Comparison of ENCODE assay signal across 21 mouse cellular contexts in genomic region chr4:132971601-132972000, GRCm38 (mm10). TPM values are rescaled to one million over a fixed set of nuclear protein-coding genes. Genes with fewer than 3 reads are reported as not detected.
DNase-seq lines count a peak whose midpoint lies in the region; ATAC-seq and TF ChIP-seq lines count a peak whose summit lies in the region.
"Had no signal": no experiment of that assay in that cellular context is flagged by ENCODE, and none has a peak within 500 bp of the region (broad histone marks: within the 10 kb centered on the region; RNA-seq: fewer than 3 reads in every experiment).

No protein-coding gene starts in this region.

- no peak for DNase-seq in hindbrain, embryonic 10.5 days (ENCODE audit: low spot score)
- DNase-seq in hindbrain, embryonic 14.5 days (ENCODE audit: low spot score), result no peak
- DNase-seq in 3T3-L1 (ENCODE audit: low read depth, low spot score) (peak; percentile 78), CH12.LX (ENCODE audit: extremely low read depth) (no peak)
- DNase-seq in right cerebral cortex, postnatal 25 days, result no peak
- DNase-seq in embryonic facial prominence, embryonic 10.5 days (ENCODE audit: low spot score), result no peak
- no peak for DNase-seq in cerebellum, adult 11 months
- DNase-seq: cerebellum, adult 18-20 months; gastrocnemius, postnatal 10 days; heart, adult 2 months; heart, postnatal 10 days; kidney, adult 8-10 months; kidney, postnatal 25 days; right cerebral cortex, postnatal 14 days had no signal

- H3K4me1 ChIP-seq in hindbrain, embryonic 10.5 days (replicated peaks), result peaks cover 51% of the 10 kb centered on the region
- H3K4me1 ChIP-seq in hindbrain, embryonic 14.5 days (replicated peaks; ENCODE audit: control insufficient read depth, insufficient read depth, low read length), result peaks cover 22% of the 10 kb centered on the region
- peaks cover 22 to 58% of the 10 kb centered on the region in 2 experiments for H3K4me1 ChIP-seq in CH12.LX (ENCODE audit: control insufficient read depth in 1 of 2, insufficient read depth in 2 of 2)
- H3K4me1 ChIP-seq in brown adipose tissue, adult 24 weeks (ENCODE audit: control insufficient read depth, insufficient read depth, insufficient read length, low read length), result peaks cover 27% of the 10 kb centered on the region
- H3K4me1 ChIP-seq in embryonic facial prominence, embryonic 10.5 days, result peaks cover 38% of the 10 kb centered on the region

- TF ChIP-seq POLR2A in CH12.LX (IDR thresholded peaks at IDR 0.05; ENCODE audit: low read depth, low read length), result no peak

- no peak overlapping the region for H3K4me3 ChIP-seq in hindbrain, embryonic 10.5 days
- H3K4me3 ChIP-seq in hindbrain, embryonic 14.5 days (replicated peaks; ENCODE audit: low read length), result no peak overlapping the region
- no peak overlapping the region for H3K4me3 ChIP-seq in CH12.LX (replicated peaks in 1 of 3; ENCODE audit: low read depth in 2 of 3, low read length in 2 of 3, poor library complexity in 1 of 3)
- H3K4me3 ChIP-seq in brown adipose tissue, adult 24 weeks (ENCODE audit: insufficient read depth, low read depth, low read length), result no peak overlapping the region
- no peak overlapping the region for H3K4me3 ChIP-seq in embryonic facial prominence, embryonic 10.5 days
- H3K4me3 ChIP-seq: forebrain, embryonic 13.5 days; heart, adult 2 months; hindbrain, embryonic 12.5 days; limb, embryonic 15.5 days; liver, embryonic 15.5 days; midbrain, embryonic 15.5 days had no signal

- no peak overlapping the region for H3K9ac ChIP-seq in hindbrain, embryonic 14.5 days
- no peak overlapping the region for H3K9ac ChIP-seq in CH12.LX (ENCODE audit: insufficient read depth, low read depth)
- H3K9ac ChIP-seq: forebrain, embryonic 13.5 days; hindbrain, embryonic 12.5 days; limb, embryonic 15.5 days; liver, embryonic 15.5 days; midbrain, embryonic 15.5 days had no signal

- H3K27me3 ChIP-seq in hindbrain, embryonic 10.5 days (ENCODE audit: insufficient read depth, poor library complexity, severe bottlenecking), result peaks cover 54% of the 10 kb centered on the region
- H3K27me3 ChIP-seq in hindbrain, embryonic 14.5 days (ENCODE audit: control insufficient read depth, insufficient read depth, low read length), result peaks cover 29% of the 10 kb centered on the region
- H3K27me3 ChIP-seq in CH12.LX (replicated peaks), result no peaks in the 10 kb centered on the region
- H3K27me3 ChIP-seq in embryonic facial prominence, embryonic 10.5 days (replicated peaks; ENCODE audit: low read depth, poor library complexity, severe bottlenecking), result peaks cover 53% of the 10 kb centered on the region

- WGBS in hindbrain, embryonic 10.5 days, result 75% methylated on average over 6 of the region's 6 CpGs
- 76% methylated on average over 6 of the region's 6 CpGs for WGBS in hindbrain, embryonic 14.5 days
- 75% methylated on average over 6 of the region's 6 CpGs for WGBS in embryonic facial prominence, embryonic 10.5 days

- TF ChIP-seq RAD21 in CH12.LX (IDR thresholded peaks at IDR 0.05; ENCODE audit: low read depth, low read length), result no peak

- no peaks in the 10 kb centered on the region for H3K36me3 ChIP-seq in hindbrain, embryonic 10.5 days
- no peaks in the 10 kb centered on the region for H3K36me3 ChIP-seq in hindbrain, embryonic 14.5 days (replicated peaks; ENCODE audit: control insufficient read depth, insufficient read depth)
- no peaks in the 10 kb centered on the region for H3K36me3 ChIP-seq in CH12.LX (replicated peaks in 1 of 2; ENCODE audit: control insufficient read depth in 1 of 2, insufficient read depth in 1 of 2, low read length in 1 of 2)
- no peaks in the 10 kb centered on the region for H3K36me3 ChIP-seq in embryonic facial prominence, embryonic 10.5 days (replicated peaks)
- H3K36me3 ChIP-seq: hindbrain, embryonic 12.5 days; limb, embryonic 15.5 days; liver, embryonic 15.5 days; midbrain, embryonic 15.5 days had no signal

- TF ChIP-seq CTCF in CH12.LX (conservative IDR thresholded peaks at IDR 0.05 in 1 of 2, IDR thresholded peaks at IDR 0.05 in 1 of 2; ENCODE audit: low read depth in 2 of 2, low read length in 2 of 2), result no peak

- no peak overlapping the region for H3K4me2 ChIP-seq in hindbrain, embryonic 14.5 days (replicated peaks)
- no peak overlapping the region for H3K4me2 ChIP-seq in CH12.LX (ENCODE audit: insufficient read depth, low read depth, poor library complexity, severe bottlenecking)
- H3K4me2 ChIP-seq: forebrain, embryonic 13.5 days; hindbrain, embryonic 12.5 days; limb, embryonic 15.5 days; liver, embryonic 15.5 days; midbrain, embryonic 15.5 days had no signal

- no peak for TF ChIP-seq EP300 in CH12.LX (IDR thresholded peaks at IDR 0.05; ENCODE audit: low read length)

- dilution Hi-C loops in CH12.LX (cut with MboI; ENCODE audit: extremely low pct_ligation_motif_present, extremely low pct_unique_long_range_greater_than_20kb, low sequenced_read_pairs), result no loop called here

- no peak for ATAC-seq in hindbrain, embryonic 14.5 days (ENCODE audit: low FRiP score)
- ATAC-seq: forebrain, embryonic 13.5 days; midbrain, embryonic 15.5 days had no signal

- no peaks in the 10 kb centered on the region for H3K79me2 ChIP-seq in CH12.LX (replicated peaks; ENCODE audit: control insufficient read depth, extremely low read depth, insufficient read depth, poor library complexity, severe bottlenecking)

- in situ Hi-C loops in CH12.LX (cut with MboI; ENCODE audit: low pct_ligation_motif_present, low pct_unique_long_range_greater_than_20kb, low sequenced_read_pairs), result no loop called here

- H3K27ac ChIP-seq in hindbrain, embryonic 10.5 days, result 0 out of 2 replicates have a peak overlapping the region, but pooled peaks have one; percentile 67
- H3K27ac ChIP-seq in hindbrain, embryonic 14.5 days, result no peak overlapping the region
- no peak overlapping the region for H3K27ac ChIP-seq in CH12.LX (ENCODE audit: insufficient read depth, low read depth)
- peak overlapping the region; percentile 14; the same call in 1 of the 2 replicates for H3K27ac ChIP-seq in brown adipose tissue, adult 24 weeks (replicated peaks; ENCODE audit: low read depth, low read length)
- no peak overlapping the region for H3K27ac ChIP-seq in embryonic facial prominence, embryonic 10.5 days (replicated peaks)
- H3K27ac ChIP-seq: forebrain, embryonic 13.5 days; heart, adult 2 months; hindbrain, embryonic 12.5 days; limb, embryonic 15.5 days; liver, embryonic 15.5 days; midbrain, embryonic 15.5 days had no signal

- H3K9me3 ChIP-seq in hindbrain, embryonic 10.5 days, result no peaks in the 10 kb centered on the region
- no peaks in the 10 kb centered on the region for H3K9me3 ChIP-seq in hindbrain, embryonic 14.5 days (ENCODE audit: control insufficient read depth, low read length)
- no peaks in the 10 kb centered on the region for H3K9me3 ChIP-seq in CH12.LX (replicated peaks; ENCODE audit: low read length)
- no peaks in the 10 kb centered on the region for H3K9me3 ChIP-seq in embryonic facial prominence, embryonic 10.5 days
- H3K9me3 ChIP-seq: forebrain, embryonic 13.5 days; hindbrain, embryonic 12.5 days; limb, embryonic 15.5 days; liver, embryonic 15.5 days; midbrain, embryonic 15.5 days had no signal

TF ChIP-seq in CH12.LX, 34 proteins besides CTCF, POLR2A, EP300 and RAD21:
- 0 out of 2 replicates have a peak, but pooled peaks have one; percentile 5 for TF ChIP-seq IRF4 (IDR thresholded peaks at IDR 0.05; ENCODE audit: low read depth, low read length)
- no peak for TF ChIP-seq NELFE (IDR thresholded peaks at IDR 0.05; ENCODE audit: low read depth, low read length)

RNA-seq across cellular contexts. Expression of gene Fgr, which starts 2.3 kb away (rescaled TPM):
- 0.14 TPM in 1 of 2 replicates, not detected in the other for polyA plus RNA-seq in hindbrain, embryonic 10.5 days (2016; fragmentation: Nextera tagmentation; extraction: Ambion mirVana)
- polyA plus RNA-seq in hindbrain, embryonic 14.5 days (2014; fragmentation: Nextera tagmentation; extraction: Ambion mirVana), result 0.14 and 0.17 TPM in 2 replicates
- total RNA-seq in CH12.LX (2012; rRNA removed) (0.04 TPM in 2 replicates), CH12.LX (2014; rRNA removed) (0.13 and 0.23 TPM in 2 replicates)
- polyA plus RNA-seq in CH12.LX (2012; ENCODE audit: insufficient read length, low read depth), result 0.24 and 0.70 TPM in 2 replicates
- polyA plus RNA-seq in brown adipose tissue, adult 24 weeks (2012; ENCODE audit: insufficient read depth, insufficient read length, missing spikeins), result 0.55 TPM in 1 of 2 replicates, not detected in the other
- polyA plus RNA-seq in embryonic facial prominence, embryonic 10.5 days (2016; fragmentation: Nextera tagmentation; extraction: Ambion mirVana), result 0.16 and 0.21 TPM in 2 replicates
- total RNA-seq: MEL had no signal
- polyA plus RNA-seq: forebrain, embryonic 13.5 days had no signal

RNA-seq across cellular contexts. Expression of gene Ahdc1, which starts 39.5 kb away (rescaled TPM):
- 9.0 and 9.7 TPM in 2 replicates for polyA plus RNA-seq in hindbrain, embryonic 10.5 days (2016; fragmentation: Nextera tagmentation; extraction: Ambion mirVana)
- 12.9 and 13.4 TPM in 2 replicates for polyA plus RNA-seq in hindbrain, embryonic 14.5 days (2014; fragmentation: Nextera tagmentation; extraction: Ambion mirVana)
- 7.8 and 8.4 TPM in 2 replicates for total RNA-seq in CH12.LX (2012; rRNA removed)
- total RNA-seq in CH12.LX (2014; rRNA removed), result 1.0 and 1.6 TPM in 2 replicates
- polyA plus RNA-seq in CH12.LX (2012; ENCODE audit: insufficient read length, low read depth), result 16.1 and 19.9 TPM in 2 replicates
- polyA plus RNA-seq in brown adipose tissue, adult 24 weeks (2012; ENCODE audit: insufficient read depth, insufficient read length, missing spikeins), result 16.4 and 26.1 TPM in 2 replicates
- polyA plus RNA-seq in embryonic facial prominence, embryonic 10.5 days (2016; fragmentation: Nextera tagmentation; extraction: Ambion mirVana), result 11.5 and 11.6 TPM in 2 replicates

RNA-seq across cellular contexts. Expression of gene Fam76a, which starts 49.2 kb away (rescaled TPM):
- polyA plus RNA-seq in hindbrain, embryonic 10.5 days (2016; fragmentation: Nextera tagmentation; extraction: Ambion mirVana), result 32.9 and 33.2 TPM in 2 replicates
- polyA plus RNA-seq in hindbrain, embryonic 14.5 days (2014; fragmentation: Nextera tagmentation; extraction: Ambion mirVana), result 37.7 and 39.5 TPM in 2 replicates
- total RNA-seq in CH12.LX (2012; rRNA removed) (10.0 and 10.8 TPM in 2 replicates), CH12.LX (2014; rRNA removed) (11.5 and 11.9 TPM in 2 replicates)
- 8.3 and 10.3 TPM in 2 replicates for polyA plus RNA-seq in CH12.LX (2012; ENCODE audit: insufficient read length, low read depth)
- 15.7 and 17.8 TPM in 2 replicates for polyA plus RNA-seq in brown adipose tissue, adult 24 weeks (2012; ENCODE audit: insufficient read depth, insufficient read length, missing spikeins)
- 31.0 and 32.1 TPM in 2 replicates for polyA plus RNA-seq in embryonic facial prominence, embryonic 10.5 days (2016; fragmentation: Nextera tagmentation; extraction: Ambion mirVana)

Comparison
In these comparisons a context has a peak if more than half of its experiments do, and no peak if none do; other contexts are left out.
1. H3K27ac ChIP-seq: peak in hindbrain, embryonic 10.5 days (single experiment) and brown adipose tissue, adult 24 weeks (single experiment); none in hindbrain, embryonic 14.5 days (single experiment), CH12.LX (single experiment) and embryonic facial prominence, embryonic 10.5 days (single experiment).